Mouse (Mus musculus) G1E (cell line): ENCODE data around the gene Tlr4. TPM values are rescaled to one million over a fixed set of nuclear protein-coding genes. Genes with fewer than 3 reads are reported as not detected.

ENCODE experiments used
- ATAC-seq: 2 replicates; pipeline ENCODE4 v1.8.0; 2016; ENCODE audit warnings: mild to moderate bottlenecking; ENCODE audit not compliant: insufficient number of reproducible peaks, poor library complexity, low FRiP score, severe bottlenecking; ENCODE audit errors: extremely low read depth
- DNase-seq: peaks from one replicate; pipeline ENCODE4 v3.0.0; 2012; ENCODE audit warnings: low spot score
- H3K27me3 ChIP-seq: 2 replicates; pipeline ENCODE4 v1.6.1; 2012; ENCODE audit warnings: mild to moderate bottlenecking, low read length, inconsistent platforms; ENCODE audit not compliant: insufficient read depth
- H3K36me3 ChIP-seq: replicated peaks from 2 replicates; pipeline ENCODE3; 2012; ENCODE audit warnings: mild to moderate bottlenecking, inconsistent platforms
- H3K4me1 ChIP-seq: 2 replicates; pipeline ENCODE4 v1.6.1; 2012; ENCODE audit warnings: low read depth, low read length, inconsistent platforms, mixed read lengths; ENCODE audit not compliant: insufficient read depth
- H3K4me3 ChIP-seq: 2 replicates; pipeline ENCODE4 v1.5.1; 2012; ENCODE audit warnings: low read depth, mild to moderate bottlenecking, inconsistent platforms, low read length, moderate library complexity, mixed read lengths
- H3K9me3 ChIP-seq: replicated peaks from 2 replicates; pipeline ENCODE4 v1.6.1; 2012; ENCODE audit warnings: inconsistent platforms
- CTCF ChIP-seq: IDR thresholded peaks from 2 replicates; pipeline ENCODE4 v1.5.1; 2012; ENCODE audit warnings: low read depth, low read length, inconsistent platforms, mixed read lengths
- GATA1 ChIP-seq: IDR thresholded peaks from 2 replicates; pipeline ENCODE4 v1.6.1; 2012; ENCODE audit warnings: borderline replicate concordance, low read length, inconsistent platforms, mixed read lengths
- GATA2 ChIP-seq: IDR thresholded peaks from 2 replicates; pipeline ENCODE4 v1.6.1; 2012; ENCODE audit warnings: low read depth, low read length, inconsistent platforms, borderline replicate concordance
- POLR2AphosphoS5 ChIP-seq: IDR thresholded peaks from 2 replicates; pipeline ENCODE4 v1.6.1; 2012; ENCODE audit warnings: low read depth, low read length, inconsistent platforms; ENCODE audit not compliant: insufficient replicate concordance
- TAL1 ChIP-seq: conservative IDR thresholded peaks from 2 replicates; pipeline ENCODE4 v1.6.1; 2012; ENCODE audit warnings: low read depth, low read length, inconsistent platforms, mixed read lengths
- polyA plus RNA-seq: library from polyadenylated mRNA; stranded (reverse); fragments of >175 nt; gene quantifications from 2 replicates; pipeline ENCODE4 v1.2.3, GENCODE M21; 2012
- total RNA-seq, 2 experiments: library from RNA; stranded (forward) in 1 of 2; stranded (reverse) in 1 of 2; fragments of 200-1000 nt in 1 of 2; fragments of >200 nt in 1 of 2; fragmentation: Nextera tagmentation in 1 of 2; gene quantifications; 2 replicates each; pipeline ENCODE4 v1.2.3; 2014 to 2017

The Tlr4 gene
- total and polyA plus RNA-seq, 3 experiments, result 0.22 TPM; not detected in 2

- Histone ChIP-seq H3K4me1 (no peaks in the 10 kb centered on the region), H3K4me3 (no peak overlapping the region), H3K27me3 (no peaks in the 10 kb centered on the region), H3K9me3 (no peaks in the 10 kb centered on the region), H3K36me3 (no peaks in the 10 kb centered on the region)
- ATAC-seq (no peak), DNase-seq (no peak)
- no peak for TF ChIP-seq TAL1
- TF ChIP-seq GATA1, result no peak
- no peak for TF ChIP-seq CTCF
- TF ChIP-seq GATA2, result no peak
- TF ChIP-seq POLR2AphosphoS5, result no peak
Measured at GRCm38 (mm10) chr4:66856992-66857391, 29.6 kb downstream of the Tlr4 start.

GRCm38 (mm10) chr4:66869919-66870318 lies 42.5 kb downstream of the Tlr4 start:
- Histone ChIP-seq H3K4me1 (no peaks in the 10 kb centered on the region), H3K4me3 (no peak overlapping the region), H3K36me3 (no peaks in the 10 kb centered on the region), H3K27me3 (no peaks in the 10 kb centered on the region), H3K9me3 (peaks cover 2% of the 10 kb centered on the region)
- ATAC-seq (no peak), DNase-seq (no peak)
- TF ChIP-seq TAL1 (no peak), POLR2AphosphoS5 (no peak), GATA2 (no peak), CTCF (no peak), GATA1 (no peak)

- TF ChIP-seq CTCF, result no peak
- ATAC-seq, result no peak
Measured at GRCm38 (mm10) chr4:66872026-66872425, 44.6 kb downstream of the Tlr4 start.

GRCm38 (mm10) chr4:66873342-66873741 lies 46.0 kb downstream of the Tlr4 start:
- H3K4me1 ChIP-seq, result no peaks in the 10 kb centered on the region
- no peak for ATAC-seq
- TF ChIP-seq TAL1 (no peak), CTCF (no peak), GATA2 (no peak), GATA1 (no peak), POLR2AphosphoS5 (no peak)
- H3K36me3 ChIP-seq, result no peaks in the 10 kb centered on the region
- no peak for DNase-seq
- peaks cover 7% of the 10 kb centered on the region for H3K9me3 ChIP-seq
- no peaks in the 10 kb centered on the region for H3K27me3 ChIP-seq
- no peak overlapping the region for H3K4me3 ChIP-seq

More at GRCm38 (mm10) chr4:66872026-66872425, 44.6 kb downstream of the Tlr4 start:
- peaks cover 5% of the 10 kb centered on the region; the same call in 1 of the 2 replicates for H3K9me3 ChIP-seq
- H3K36me3 ChIP-seq, result no peaks in the 10 kb centered on the region
- no peak for DNase-seq
- no peak overlapping the region for H3K4me3 ChIP-seq
- H3K27me3 ChIP-seq, result no peaks in the 10 kb centered on the region
- no peaks in the 10 kb centered on the region for H3K4me1 ChIP-seq

- no peaks in the 10 kb centered on the region for H3K36me3 ChIP-seq
- no peak overlapping the region for H3K4me3 ChIP-seq
- H3K9me3 ChIP-seq, result peaks cover 8% of the 10 kb centered on the region
- no peak for DNase-seq
- no peak for ATAC-seq
- TF ChIP-seq GATA1 (no peak), TAL1 (no peak), CTCF (no peak), POLR2AphosphoS5 (no peak), GATA2 (no peak)
- H3K27me3 ChIP-seq, result no peaks in the 10 kb centered on the region
- no peaks in the 10 kb centered on the region for H3K4me1 ChIP-seq
Measured at GRCm38 (mm10) chr4:66875751-66876150, 48.4 kb downstream of the Tlr4 start.

GRCm38 (mm10) chr4:66877609-66878008 lies 50.2 kb downstream of the Tlr4 start:
- H3K9me3 ChIP-seq, result peaks cover 8% of the 10 kb centered on the region
- H3K27me3 ChIP-seq, result no peaks in the 10 kb centered on the region
- no peaks in the 10 kb centered on the region for H3K4me1 ChIP-seq
- no peak for DNase-seq
- no peak overlapping the region for H3K4me3 ChIP-seq
- ATAC-seq, result no peak
- TF ChIP-seq TAL1, result no peak
- TF ChIP-seq CTCF, result no peak
- TF ChIP-seq GATA2, result no peak
- no peak for TF ChIP-seq POLR2AphosphoS5
- no peak for TF ChIP-seq GATA1
- H3K36me3 ChIP-seq, result no peaks in the 10 kb centered on the region

GRCm38 (mm10) chr4:66881496-66881895 lies 54.1 kb downstream of the Tlr4 start:
- no peaks in the 10 kb centered on the region for H3K4me1 ChIP-seq
- ATAC-seq, result no peak
- H3K36me3 ChIP-seq, result no peaks in the 10 kb centered on the region
- no peaks in the 10 kb centered on the region for H3K27me3 ChIP-seq
- DNase-seq, result no peak
- H3K9me3 ChIP-seq, result peaks cover 5% of the 10 kb centered on the region
- TF ChIP-seq POLR2AphosphoS5 (no peak), CTCF (no peak), GATA1 (no peak), GATA2 (no peak), TAL1 (no peak)
- H3K4me3 ChIP-seq, result no peak overlapping the region
